Mouse (Mus musculus): ENCODE data around the gene Pafah2.

DNA sequence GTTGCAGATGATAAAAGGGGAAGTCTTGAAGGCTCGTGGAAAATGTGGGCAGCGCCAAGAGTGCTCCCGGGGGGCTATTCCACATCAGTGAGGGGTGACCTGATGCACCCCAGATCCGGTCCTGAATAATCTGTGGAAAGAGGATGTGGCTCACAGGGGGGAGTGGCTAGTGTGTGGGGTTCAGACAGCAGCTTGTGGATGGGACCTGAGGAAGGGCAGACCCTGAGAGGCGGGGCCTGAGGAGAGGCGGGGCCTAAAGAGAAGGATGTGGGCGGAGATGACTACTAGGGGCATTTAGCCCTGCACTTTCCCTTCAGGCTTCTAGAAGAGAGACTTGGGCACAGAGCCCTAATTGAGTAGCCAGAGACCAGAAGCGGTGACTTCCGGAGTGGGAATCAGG is 33.5 kb upstream of the Pafah2 start:
- TF ChIP-seq CTCF (IDR thresholded peaks at IDR 0.05; ENCODE audit: low read depth, low read length): no peak
- no peak for TF ChIP-seq POLR2A (IDR thresholded peaks at IDR 0.05; ENCODE audit: insufficient read depth, low read length)
